ENCODE assay signal across 8 mouse cellular contexts in genomic region chr6:148896507-148896851, GRCm38 (mm10). TPM values are rescaled to one million over a fixed set of nuclear protein-coding genes. Genes with fewer than 3 reads are reported as not detected.
DNase-seq lines count a peak whose midpoint lies in the region; ATAC-seq and TF ChIP-seq lines count a peak whose summit lies in the region.

No protein-coding gene starts in this region.

- H3K79me2 ChIP-seq in C2C12 (ENCODE audit: control insufficient read depth, insufficient read depth) = no peaks in the 10 kb centered on the region

- H3K27ac ChIP-seq in forebrain, embryonic 12.5 days = peak overlapping the region; percentile 87
- peak overlapping the region; percentile 81 for H3K27ac ChIP-seq in liver, embryonic 13.5 days

- no peaks in the 10 kb centered on the region for H3K36me3 ChIP-seq in C2C12 (ENCODE audit: control insufficient read depth, insufficient read depth)
- H3K36me3 ChIP-seq in forebrain, embryonic 12.5 days (replicated peaks) = no peaks in the 10 kb centered on the region
- no peaks in the 10 kb centered on the region for H3K36me3 ChIP-seq in liver, embryonic 13.5 days

- peaks cover 8% of the 10 kb centered on the region for H3K4me1 ChIP-seq in forebrain, embryonic 12.5 days
- H3K4me1 ChIP-seq in liver, embryonic 13.5 days (replicated peaks) = peaks cover 26% of the 10 kb centered on the region

- TF ChIP-seq CTCF in C2C12 (IDR thresholded peaks at IDR 0.05; ENCODE audit: control insufficient read depth, insufficient read depth, insufficient read length) = no peak

- 56% methylated on average over 6 of the region's 6 CpGs for WGBS in forebrain, embryonic 12.5 days
- WGBS in liver, embryonic 13.5 days (ENCODE audit: insufficient replicate concordance) = 42% methylated on average over 6 of the region's 6 CpGs

- no peaks in the 10 kb centered on the region for H3K9me3 ChIP-seq in forebrain, embryonic 12.5 days
- no peaks in the 10 kb centered on the region for H3K9me3 ChIP-seq in liver, embryonic 13.5 days (replicated peaks)

- H3K9ac ChIP-seq in forebrain, embryonic 12.5 days = peak overlapping the region; percentile 82
- H3K9ac ChIP-seq in liver, embryonic 13.5 days = peak overlapping the region; percentile 88

- no peaks in the 10 kb centered on the region for H3K79me3 ChIP-seq in C2C12 (ENCODE audit: low read depth)

- H3K4me2 ChIP-seq in forebrain, embryonic 12.5 days = peak overlapping the region; percentile 88
- peak overlapping the region; percentile 96 for H3K4me2 ChIP-seq in liver, embryonic 13.5 days

- DNase-seq in frontal cortex, postnatal 10 days (ENCODE audit: low spot score in 2 of 2) = no peak
- DNase-seq in liver, embryonic 13.5 days = no peak
- DNase-seq in adrenal gland, adult 18-20 months (ENCODE audit: low spot score in 2 of 2) = no peak
- DNase-seq in retina, postnatal 1 day = no peak
- DNase-seq in ovary, postnatal 10 days (ENCODE audit: low spot score) = no peak

- H3K4me3 ChIP-seq in C2C12 (ENCODE audit: insufficient read depth, poor library complexity, severe bottlenecking) = peak overlapping the region; percentile 45
- peak overlapping the region; percentile 74 for H3K4me3 ChIP-seq in forebrain, embryonic 12.5 days (replicated peaks)
- peak overlapping the region; percentile 84 for H3K4me3 ChIP-seq in liver, embryonic 13.5 days (replicated peaks)

- H3K27me3 ChIP-seq in C2C12 (ENCODE audit: control insufficient read depth, insufficient read depth, insufficient read length) = no peaks in the 10 kb centered on the region
- H3K27me3 ChIP-seq in forebrain, embryonic 12.5 days = no peaks in the 10 kb centered on the region
- H3K27me3 ChIP-seq in liver, embryonic 13.5 days = no peaks in the 10 kb centered on the region

- peak; percentile 68 for ATAC-seq in frontal cortex, adult (ENCODE audit: low TSS enrichment)
- ATAC-seq in forebrain, embryonic 12.5 days (ENCODE audit: low FRiP score) = peak; percentile 40
- no peak for ATAC-seq in liver, embryonic 13.5 days (ENCODE audit: low read depth)

- peak overlapping the region; percentile 82 for H3ac ChIP-seq in C2C12 (ENCODE audit: control insufficient read depth, insufficient read length, low read depth)

TF ChIP-seq in C2C12, 6 proteins besides CTCF, POLR2A, EP300 and RAD21:
- TF ChIP-seq USF1 (IDR thresholded peaks at IDR 0.05; ENCODE audit: low read depth) (no peak), FOSL1 (IDR thresholded peaks at IDR 0.05; ENCODE audit: insufficient read depth, low read length, poor library complexity, severe bottlenecking) (no peak), MYOD1 (IDR thresholded peaks at IDR 0.05; ENCODE audit: control insufficient read depth, insufficient read length, low read depth) (no peak), CEBPB (IDR thresholded peaks at IDR 0.05; ENCODE audit: low read depth) (no peak), MAX (IDR thresholded peaks at IDR 0.05) (no peak), MYOG (IDR thresholded peaks at IDR 0.05; ENCODE audit: control insufficient read depth, extremely low read depth, insufficient read length) (no peak)
TF ChIP-seq in C2C12: peak in this region for 0.

RNA-seq across cellular contexts. Expression of gene Caprin2, which starts 0.4 kb away (rescaled TPM):
- 1.8 TPM for polyA plus RNA-seq in C2C12 (2012; fragmentation: generic; extraction: Trizol)
- polyA plus RNA-seq in forebrain, embryonic 12.5 days (2016; fragmentation: Nextera tagmentation; extraction: Ambion mirVana) = 20.7 and 22.4 TPM in 2 replicates
- 7.2 and 8.0 TPM in 2 replicates for polyA plus RNA-seq in liver, embryonic 13.5 days (2015; fragmentation: Nextera tagmentation; extraction: Ambion mirVana)
- total RNA-seq in adrenal gland, adult 18-20 months (2021) = 10 to 100 TPM; 10.1 to 10.3 TPM

RNA-seq across cellular contexts. Expression of gene Sinhcaf, which starts 49.8 kb away (rescaled TPM):
- 22.4 TPM for polyA plus RNA-seq in C2C12 (2012; fragmentation: generic; extraction: Trizol)
- polyA plus RNA-seq in forebrain, embryonic 12.5 days (2016; fragmentation: Nextera tagmentation; extraction: Ambion mirVana) = 223 and 235 TPM in 2 replicates
- polyA plus RNA-seq in liver, embryonic 13.5 days (2015; fragmentation: Nextera tagmentation; extraction: Ambion mirVana) = 27.0 and 32.8 TPM in 2 replicates
- 10 to 100 TPM in 1 of 2 experiments, 1 to 10 TPM in 1; 9.9 to 26.5 TPM for total RNA-seq in adrenal gland, adult 18-20 months (2021)
